Mouse (Mus musculus): ENCODE measurements around the gene Smg7.

Gene Smg7

GRCm38 (mm10) chr1:152838841-152839240 is 63.6 kb downstream of the Smg7 start:
- no peak for DNase-seq

- no peak for DNase-seq
These were observed 64.3 kb downstream of the Smg7 start for GRCm38 (mm10) chr1:152838026-152838702.

GRCm38 (mm10) chr1:152835061-152835460 is 67.4 kb downstream of the Smg7 start:
- no peak for DNase-seq

- DNase-seq, result no peak
These were observed 70.1 kb downstream of the Smg7 start for GRCm38 (mm10) chr1:152832316-152832715.

- no peak for DNase-seq
These were observed 70.8 kb downstream of the Smg7 start for GRCm38 (mm10) chr1:152831619-152832018.

GRCm38 (mm10) chr1:152831003-152831402 is 71.4 kb downstream of the Smg7 start:
- no peak for DNase-seq

GRCm38 (mm10) chr1:152830054-152830453 is 72.4 kb downstream of the Smg7 start:
- no peak for DNase-seq

GRCm38 (mm10) chr1:152828637-152829355 is 73.7 kb downstream of the Smg7 start:
- no peak for DNase-seq

- no peak for DNase-seq
These were observed 74.3 kb downstream of the Smg7 start for GRCm38 (mm10) chr1:152828168-152828567.

- peak in 1 of 2 experiments; percentile 34 for DNase-seq
These were observed 76.0 kb downstream of the Smg7 start for GRCm38 (mm10) chr1:152826446-152826845.

- DNase-seq, result no peak
These were observed 78.2 kb downstream of the Smg7 start for GRCm38 (mm10) chr1:152824206-152824605.

GRCm38 (mm10) chr1:152821746-152822145 is 80.7 kb downstream of the Smg7 start:
- DNase-seq, result no peak

GRCm38 (mm10) chr1:152820911-152821695 is 81.3 kb downstream of the Smg7 start:
- DNase-seq, result no peak

GRCm38 (mm10) chr1:152819558-152819957 is 82.9 kb downstream of the Smg7 start:
- no peak for DNase-seq

GRCm38 (mm10) chr1:152817794-152818193 is 84.7 kb downstream of the Smg7 start:
- peak; percentile 30 for DNase-seq

GRCm38 (mm10) chr1:152817027-152817769 is 85.2 kb downstream of the Smg7 start:
- no peak for DNase-seq

GRCm38 (mm10) chr1:152815265-152815701 is 87.2 kb downstream of the Smg7 start:
- peak; percentile 58 to 78 for DNase-seq

- no peak for DNase-seq
These were observed 91.7 kb downstream of the Smg7 start for GRCm38 (mm10) chr1:152810533-152811439.

GRCm38 (mm10) chr1:152809541-152810252 is 92.7 kb downstream of the Smg7 start:
- no peak for DNase-seq

GRCm38 (mm10) chr1:152808392-152808680 is 94.1 kb downstream of the Smg7 start:
- DNase-seq, result no peak
